Mouse (Mus musculus): ENCODE measurements around the gene Hist1h3e. TPM values are rescaled to one million over a fixed set of nuclear protein-coding genes. Genes with fewer than 3 reads are reported as not detected.
"Not testable (repeated sequence)": the region's sequence is repeated elsewhere in the genome, so short reads cannot be mapped to it uniquely, and the experiment has no call there.

Hist1h3e gene
- polyA plus RNA-seq, 1 experiment, result 36.8 TPM

DNA sequence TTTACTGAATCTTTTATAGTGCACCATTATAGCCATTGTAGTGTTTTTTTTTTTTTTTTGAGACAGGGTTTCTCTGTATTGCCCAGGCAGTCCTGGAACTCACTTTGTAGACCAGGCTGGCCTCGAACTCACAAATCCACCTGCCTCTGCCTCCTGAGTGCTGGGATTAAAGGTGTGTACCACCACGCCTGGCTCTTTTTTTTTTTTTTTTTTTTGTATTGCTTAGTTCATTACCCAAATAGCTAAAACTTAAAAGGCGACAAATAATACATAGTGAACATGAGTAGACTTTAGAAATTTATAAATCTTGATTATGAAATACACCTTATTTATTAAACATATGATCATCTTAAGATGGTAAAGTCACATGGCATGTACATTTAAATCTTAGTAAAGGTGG is 20.7 kb downstream of the Hist1h3e start:
- no peaks in the 10 kb centered on the region for H3K27me3 ChIP-seq (ENCODE audit: control insufficient read depth, insufficient read depth, low read length)
- TF ChIP-seq POLR2A (IDR thresholded peaks at IDR 0.05; ENCODE audit: low read depth, low read length) (no peak), CTCF (IDR thresholded peaks at IDR 0.05; ENCODE audit: extremely low read depth, insufficient read depth, insufficient read length, insufficient replicate concordance) (no peak)
- H3K4me3 ChIP-seq (ENCODE audit: extremely low read depth, insufficient read depth, insufficient read length), result no peak overlapping the region
- H3K27ac ChIP-seq (ENCODE audit: insufficient read depth, low read length), result no peak overlapping the region
- H3K4me1 ChIP-seq (ENCODE audit: control insufficient read depth, insufficient read depth, insufficient read length), result no peaks in the 10 kb centered on the region
- WGBS, result 85% methylated on average over 3 of the region's 3 CpGs
- no peak for DNase-seq (ENCODE audit: low read depth in 1 of 2, low spot score in 2 of 2)
- H3K36me3 ChIP-seq (ENCODE audit: control insufficient read depth, insufficient read depth, low read length), result no peaks in the 10 kb centered on the region

DNA sequence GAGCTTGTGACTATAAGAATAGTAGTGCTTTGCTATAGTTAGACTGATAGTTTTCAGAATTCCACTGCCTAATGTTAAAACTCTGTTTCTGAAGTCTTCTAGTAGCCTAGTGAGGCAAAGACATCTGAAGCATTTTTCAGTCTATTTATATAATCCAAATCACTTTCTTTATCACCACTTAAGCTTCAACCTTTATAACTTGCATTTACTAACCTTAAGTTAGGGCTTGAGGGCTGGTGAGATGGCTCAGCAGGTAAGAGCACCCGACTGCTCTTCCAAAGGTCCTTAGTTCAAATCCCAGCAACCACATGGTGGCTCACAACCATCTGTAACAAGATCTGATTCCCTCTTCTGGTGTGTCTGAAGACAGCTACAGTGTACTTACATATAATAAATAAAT is 22.3 kb downstream of the Hist1h3e start:
- H3K27ac ChIP-seq (ENCODE audit: insufficient read depth, low read length), result not testable (repeated sequence)

DNA sequence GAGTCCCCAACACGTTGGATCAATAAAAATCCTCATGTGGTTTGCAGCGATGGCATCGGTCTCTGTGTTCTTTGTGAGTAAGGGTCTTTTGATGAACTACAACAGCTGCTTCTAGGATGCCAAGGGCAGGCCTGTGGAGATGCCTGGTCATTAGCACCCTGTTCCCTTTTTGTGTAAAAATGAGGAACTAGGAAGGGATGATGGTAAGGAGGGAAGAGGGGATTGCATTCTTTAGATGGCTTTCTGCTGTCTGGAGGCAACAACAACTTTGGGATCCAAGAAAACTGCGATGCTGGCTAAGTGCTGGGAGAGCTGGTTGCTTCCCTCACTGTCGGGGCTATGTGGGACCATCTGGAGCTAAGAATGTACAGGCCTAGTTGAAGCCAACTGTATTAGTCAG is 23.9 kb downstream of the Hist1h3e start:
- DNase-seq (ENCODE audit: low read depth in 1 of 2, low spot score in 2 of 2), result no peak
- no peaks in the 10 kb centered on the region for H3K36me3 ChIP-seq (ENCODE audit: control insufficient read depth, insufficient read depth, low read length)
- H3K27ac ChIP-seq (ENCODE audit: insufficient read depth, low read length), result no peak overlapping the region
- H3K4me3 ChIP-seq (ENCODE audit: extremely low read depth, insufficient read depth, insufficient read length), result no peak overlapping the region
- no peaks in the 10 kb centered on the region for H3K27me3 ChIP-seq (ENCODE audit: control insufficient read depth, insufficient read depth, low read length)
- peaks cover 3% of the 10 kb centered on the region; the same call in 1 of the 2 replicates for H3K4me1 ChIP-seq (ENCODE audit: control insufficient read depth, insufficient read depth, insufficient read length)
- 87% methylated on average over 5 of the region's 5 CpGs for WGBS
- TF ChIP-seq CTCF (IDR thresholded peaks at IDR 0.05; ENCODE audit: extremely low read depth, insufficient read depth, insufficient read length, insufficient replicate concordance), result no peak
- no peak for TF ChIP-seq POLR2A (IDR thresholded peaks at IDR 0.05; ENCODE audit: low read depth, low read length)

More for the DNA sequence above, 22.3 kb downstream of the Hist1h3e start:
- H3K27me3 ChIP-seq (ENCODE audit: control insufficient read depth, insufficient read depth, low read length); DNase-seq (ENCODE audit: low read depth in 1 of 2, low spot score in 2 of 2); H3K4me3 ChIP-seq (ENCODE audit: extremely low read depth, insufficient read depth, insufficient read length); H3K4me1 ChIP-seq (ENCODE audit: control insufficient read depth, insufficient read depth, insufficient read length); H3K36me3 ChIP-seq (ENCODE audit: control insufficient read depth, insufficient read depth, low read length): not testable (repeated sequence)
- WGBS, result 90% methylated on average over 1 of the region's 1 CpGs

DNA sequence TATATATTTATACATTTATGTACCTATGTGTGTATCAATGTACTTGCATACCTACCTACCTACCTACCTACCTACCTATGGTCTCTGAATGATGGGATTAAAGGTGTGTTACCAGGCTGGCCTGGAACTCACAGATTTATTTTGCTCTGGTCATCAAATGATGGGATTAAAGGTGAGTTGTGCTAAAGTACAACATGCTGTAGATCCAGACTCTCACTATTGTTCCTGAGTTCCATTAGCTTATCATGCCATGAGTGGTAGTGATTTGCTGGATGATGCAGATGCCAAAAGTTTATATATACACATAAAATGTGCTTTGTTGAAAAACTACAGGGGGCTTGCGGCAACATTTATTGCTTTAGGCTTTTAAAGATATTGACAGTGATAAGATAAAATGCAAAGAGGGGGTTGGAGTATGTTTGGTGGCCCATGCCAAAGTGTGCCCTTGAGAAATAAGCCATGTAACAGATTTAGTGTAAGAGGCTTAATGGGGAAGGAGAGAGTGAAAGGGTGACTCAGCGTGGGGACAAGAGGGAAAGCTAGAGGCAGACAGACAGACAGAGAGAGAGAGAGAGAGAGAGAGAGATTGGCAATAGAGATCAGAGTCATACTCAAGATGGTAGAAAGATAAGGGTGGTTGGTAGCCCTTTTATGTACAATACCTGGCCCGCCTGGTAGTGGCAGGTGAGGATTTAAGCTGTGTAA is 25.0 kb downstream of the Hist1h3e start:
- 83% methylated on average over 3 of the region's 3 CpGs for WGBS
- no peak overlapping the region for H3K27ac ChIP-seq (ENCODE audit: insufficient read depth, low read length)
- no peak overlapping the region for H3K4me3 ChIP-seq (ENCODE audit: extremely low read depth, insufficient read depth, insufficient read length)

GRCm38 (mm10) chr13:23536076-23536822 is 25.9 kb downstream of the Hist1h3e start:
- Histone ChIP-seq H3K27me3 (ENCODE audit: control insufficient read depth, insufficient read depth, low read length) (no peaks in the 10 kb centered on the region), H3K4me3 (ENCODE audit: extremely low read depth, insufficient read depth, insufficient read length) (no peak overlapping the region), H3K36me3 (ENCODE audit: control insufficient read depth, insufficient read depth, low read length) (no peaks in the 10 kb centered on the region), H3K27ac (ENCODE audit: insufficient read depth, low read length) (no peak overlapping the region), H3K4me1 (ENCODE audit: control insufficient read depth, insufficient read depth, insufficient read length) (peaks cover 3% of the 10 kb centered on the region; the same call in 1 of the 2 replicates)
- no peak for TF ChIP-seq POLR2A (IDR thresholded peaks at IDR 0.05; ENCODE audit: low read depth, low read length)
- TF ChIP-seq CTCF (IDR thresholded peaks at IDR 0.05; ENCODE audit: extremely low read depth, insufficient read depth, insufficient read length, insufficient replicate concordance), result no peak
- 30% methylated on average over 7 of the region's 7 CpGs for WGBS
- no peak for DNase-seq (ENCODE audit: low read depth in 1 of 2, low spot score in 2 of 2)

More for the DNA sequence above, 25.0 kb downstream of the Hist1h3e start:
- H3K27me3 ChIP-seq (ENCODE audit: control insufficient read depth, insufficient read depth, low read length), result no peaks in the 10 kb centered on the region
- H3K36me3 ChIP-seq (ENCODE audit: control insufficient read depth, insufficient read depth, low read length), result no peaks in the 10 kb centered on the region
- DNase-seq (ENCODE audit: low read depth in 1 of 2, low spot score in 2 of 2), result no peak
- TF ChIP-seq POLR2A (IDR thresholded peaks at IDR 0.05; ENCODE audit: low read depth, low read length) (no peak), CTCF (IDR thresholded peaks at IDR 0.05; ENCODE audit: extremely low read depth, insufficient read depth, insufficient read length, insufficient replicate concordance) (no peak)
- peaks cover 3% of the 10 kb centered on the region; the same call in 1 of the 2 replicates for H3K4me1 ChIP-seq (ENCODE audit: control insufficient read depth, insufficient read depth, insufficient read length)

- not testable (repeated sequence) for H3K4me1 ChIP-seq (ENCODE audit: control insufficient read depth, insufficient read depth, insufficient read length); H3K27me3 ChIP-seq (ENCODE audit: control insufficient read depth, insufficient read depth, low read length); H3K36me3 ChIP-seq (ENCODE audit: control insufficient read depth, insufficient read depth, low read length)
- peak within 1 kb of the TSS; percentile 59 for H3K4me3 ChIP-seq (ENCODE audit: extremely low read depth, insufficient read depth, insufficient read length)
- under 1% methylated on average over 56 of the region's 62 CpGs for WGBS
- peak within 1 kb of the TSS; percentile 11; the same call in 1 of the 2 replicates for H3K27ac ChIP-seq (ENCODE audit: insufficient read depth, low read length)
- peak; percentile 78 to 86 for DNase-seq (ENCODE audit: low read depth in 1 of 2, low spot score in 2 of 2)
These were observed 26.8 kb downstream of the Hist1h3e start, which contains the start of gene Hist1h3g for GRCm38 (mm10) chr13:23535137-23536075. TSS of gene Hist1h3g (plus strand) at chr13:23535422.

Measured in spleen, adult 2 months (tissue).